Mouse (Mus musculus) neural tube, embryonic 13.5 days (tissue): Measurements from ENCODE around the gene Rbp7. TPM values are rescaled to one million over a fixed set of nuclear protein-coding genes. Genes with fewer than 3 reads are reported as not detected.

Experiments
- ATAC-seq: fragments of 200-750 bp; cut with Nextera tagmentation; 2 replicates; pipeline ENCODE4 v1.8.0; 2017; ENCODE audit warnings: low read depth, mild to moderate bottlenecking, moderate TSS enrichment, moderate library complexity
- H3K27ac ChIP-seq: fragments of 300-500 bp; sonication (generic); replicated peaks from 2 replicates; pipeline ENCODE4 v1.5.1; 2015; ENCODE audit warnings: moderate library complexity, mild to moderate bottlenecking, inconsistent platforms
- H3K27me3 ChIP-seq: fragments of 300-500 bp; sonication (generic); 2 replicates; pipeline ENCODE4 v1.6.1; 2015; ENCODE audit warnings: mild to moderate bottlenecking, inconsistent platforms
- H3K36me3 ChIP-seq: fragments of 300-500 bp; sonication (generic); 2 replicates; pipeline ENCODE4 v1.6.1; 2015; ENCODE audit warnings: mild to moderate bottlenecking, inconsistent platforms
- H3K4me1 ChIP-seq: fragments of 300-500 bp; sonication (generic); replicated peaks from 2 replicates; pipeline ENCODE4 v1.6.1; 2015; ENCODE audit warnings: inconsistent platforms
- H3K4me2 ChIP-seq: fragments of 300-500 bp; sonication (generic); 2 replicates; pipeline ENCODE4 v1.6.1; 2015; ENCODE audit warnings: inconsistent platforms, mild to moderate bottlenecking, moderate library complexity
- H3K4me3 ChIP-seq: fragments of 300-500 bp; sonication (generic); 2 replicates; pipeline ENCODE4 v1.5.1; 2015; ENCODE audit warnings: mild to moderate bottlenecking, inconsistent platforms
- H3K9ac ChIP-seq: fragments of 300-500 bp; sonication (generic); 2 replicates; pipeline ENCODE4 v1.6.1; 2015; ENCODE audit warnings: moderate library complexity, mild to moderate bottlenecking, inconsistent platforms
- H3K9me3 ChIP-seq: fragments of 300-500 bp; sonication (generic); 2 replicates; pipeline ENCODE4 v1.6.1; 2016; ENCODE audit warnings: inconsistent platforms
- WGBS: fragments of 180-500 bp; shearing (Covaris S2); methylation state at CpG from one replicate; pipeline ENCODE4 v1.1.7; 2015; 5-methylcytosine and 5-hydroxymethylcytosine counted together
- polyA plus RNA-seq: library from polyadenylated mRNA; unstranded; fragments of >200 nt; fragmentation: Nextera tagmentation; extraction: Ambion mirVana; gene quantifications from 2 replicates; pipeline ENCODE4 v1.2.1, GENCODE M21; 2015

Rbp7 gene
- polyA plus RNA-seq, 1 experiment from 2014 or later: not detected

DNA sequence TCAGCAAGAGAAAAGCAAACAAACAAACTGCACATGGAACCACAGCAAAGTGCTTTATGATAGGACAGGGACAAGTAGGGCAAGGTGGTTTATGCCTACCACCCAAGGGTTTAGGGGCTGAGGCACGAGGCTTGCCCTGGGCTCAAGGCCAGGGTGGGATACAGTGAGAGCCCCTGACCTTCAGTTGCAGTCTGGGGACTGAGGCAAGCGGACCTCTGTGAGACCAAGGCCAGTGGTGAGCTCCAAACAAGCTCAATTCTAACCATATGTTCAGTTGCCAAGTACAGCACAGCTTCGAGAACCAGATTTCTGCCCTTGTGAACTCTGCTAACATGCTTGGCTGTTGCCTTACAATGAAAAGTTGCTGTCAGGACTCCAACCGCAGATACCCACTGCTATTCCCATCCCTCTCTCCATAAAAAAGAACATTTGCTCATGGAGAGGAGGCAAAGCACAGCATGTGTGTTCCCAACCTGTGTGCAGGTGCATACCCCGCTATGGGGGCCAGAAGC lies 36.9 kb downstream of the Rbp7 start:
- no peaks in the 10 kb centered on the region for H3K9me3 ChIP-seq
- ATAC-seq: no peak
- H3K36me3 ChIP-seq: no peaks in the 10 kb centered on the region
- no peak overlapping the region for H3K27ac ChIP-seq
- no peak overlapping the region for H3K9ac ChIP-seq
- peaks cover 79% of the 10 kb centered on the region for H3K4me1 ChIP-seq
- no peak overlapping the region for H3K4me2 ChIP-seq
- 80% methylated on average over 5 of the region's 5 CpGs for WGBS
- no peak overlapping the region for H3K4me3 ChIP-seq
- H3K27me3 ChIP-seq: no peaks in the 10 kb centered on the region

DNA sequence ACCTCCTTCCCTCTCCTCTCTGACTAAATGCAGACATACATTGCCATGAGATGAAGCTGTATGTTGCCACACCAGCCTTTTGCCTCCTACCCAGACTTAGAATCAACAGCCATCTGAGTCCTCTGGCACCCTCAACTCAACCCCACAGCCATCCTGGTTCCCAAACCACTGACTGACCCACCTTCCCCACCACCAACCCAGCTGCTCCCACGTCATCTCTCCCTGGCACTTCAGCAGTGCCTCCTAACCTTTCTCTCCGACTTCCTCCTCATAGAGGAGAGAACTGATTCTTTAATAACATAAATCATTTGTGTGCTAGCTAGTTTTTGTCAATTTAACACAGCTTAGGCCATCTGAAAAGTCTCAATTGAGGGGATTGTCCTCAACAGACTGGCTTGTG lies 37.8 kb downstream of the Rbp7 start:
- WGBS: 70% methylated on average over 2 of the region's 2 CpGs
- Histone ChIP-seq H3K36me3 (no peaks in the 10 kb centered on the region), H3K4me1 (peaks cover 70% of the 10 kb centered on the region), H3K27me3 (no peaks in the 10 kb centered on the region), H3K9ac (no peak overlapping the region), H3K27ac (no peak overlapping the region), H3K4me2 (no peak overlapping the region), H3K9me3 (no peaks in the 10 kb centered on the region), H3K4me3 (no peak overlapping the region)
- no peak for ATAC-seq

DNA sequence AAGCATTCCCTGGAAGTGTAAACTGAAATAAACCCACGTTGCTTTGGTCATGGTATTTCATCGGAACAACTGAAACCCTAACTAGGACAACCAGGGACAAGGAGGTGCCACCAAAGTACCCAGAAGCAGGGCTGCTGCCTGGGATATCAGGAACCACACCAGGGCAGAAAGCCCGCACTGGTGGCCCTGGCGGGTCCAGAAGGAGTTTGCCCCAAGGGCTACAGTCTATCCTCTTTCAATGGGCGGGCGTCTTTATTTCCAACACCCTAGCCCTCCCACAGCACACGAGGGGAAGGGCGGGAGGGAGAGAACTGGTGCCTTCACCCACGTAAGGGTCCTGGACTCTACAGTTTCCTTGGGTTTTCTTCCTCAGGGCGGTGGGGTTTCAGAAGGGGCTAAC lies 38.4 kb downstream of the Rbp7 start:
- Histone ChIP-seq H3K9ac (no peak overlapping the region), H3K9me3 (no peaks in the 10 kb centered on the region), H3K4me3 (no peak overlapping the region), H3K36me3 (no peaks in the 10 kb centered on the region), H3K27me3 (no peaks in the 10 kb centered on the region), H3K4me1 (peaks cover 64% of the 10 kb centered on the region), H3K27ac (peak overlapping the region; percentile 61; the same call in 1 of the 2 replicates), H3K4me2 (no peak overlapping the region)
- ATAC-seq: no peak
- WGBS: 66% methylated on average over 10 of the region's 10 CpGs

DNA sequence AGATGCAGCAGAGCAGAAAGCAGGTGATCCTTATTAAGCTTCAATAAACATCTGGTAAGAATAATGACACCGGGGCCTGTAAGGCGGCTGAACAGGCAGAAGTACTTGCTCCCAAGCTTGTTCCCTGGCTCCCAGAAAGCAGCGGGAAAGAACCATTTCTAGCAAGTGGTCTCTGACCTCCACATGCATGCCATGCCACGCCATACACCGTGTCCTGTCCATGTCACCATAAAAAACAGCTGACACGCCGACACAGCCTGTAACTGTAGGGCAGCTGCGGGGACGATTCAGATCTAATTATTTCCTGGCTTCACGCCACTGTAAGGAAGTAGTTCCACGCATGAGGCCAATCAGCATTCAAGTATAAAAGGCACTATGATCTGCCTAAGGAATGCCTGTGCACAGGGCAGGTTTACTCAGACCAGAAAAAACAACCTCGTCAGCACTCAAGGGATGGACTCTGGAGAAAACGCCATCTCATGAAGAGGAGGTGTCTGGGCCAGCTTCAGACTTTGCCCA lies 39.1 kb downstream of the Rbp7 start:
- 32% methylated on average over 13 of the region's 13 CpGs for WGBS
- H3K27ac ChIP-seq: peak overlapping the region; percentile 61
- no peaks in the 10 kb centered on the region for H3K27me3 ChIP-seq
- H3K4me3 ChIP-seq: no peak overlapping the region
- H3K9ac ChIP-seq: 0 out of 2 replicates have a peak overlapping the region, but pooled peaks have one; percentile 32
- no peak overlapping the region for H3K4me2 ChIP-seq
- H3K36me3 ChIP-seq: 0 out of 2 replicates have a peak, but pooled peaks cover 1% of the 10 kb centered on the region
- peaks cover 58% of the 10 kb centered on the region for H3K4me1 ChIP-seq
- no peaks in the 10 kb centered on the region for H3K9me3 ChIP-seq
- ATAC-seq: no peak

DNA sequence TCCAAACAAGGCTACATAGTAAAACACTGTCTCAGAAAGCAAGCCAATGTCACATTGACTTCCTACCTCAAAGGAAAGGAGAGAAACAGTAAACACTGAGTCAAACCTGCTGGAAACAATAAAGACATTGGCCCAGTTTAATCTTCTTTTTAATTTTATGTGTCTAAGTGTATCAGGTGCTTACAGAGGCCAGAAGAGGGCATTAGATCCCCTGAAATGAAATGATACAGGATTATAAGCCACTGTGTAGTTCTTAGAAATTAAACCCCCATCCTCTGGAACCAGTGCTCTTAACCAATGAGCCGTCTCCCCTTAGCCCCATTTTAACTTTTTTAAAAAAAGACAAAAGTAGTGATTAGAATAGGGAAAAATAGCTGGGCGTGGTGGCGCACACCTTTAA lies 40.5 kb downstream of the Rbp7 start:
- no peaks in the 10 kb centered on the region for H3K27me3 ChIP-seq
- no peak overlapping the region for H3K9ac ChIP-seq
- no peak overlapping the region for H3K4me2 ChIP-seq
- H3K27ac ChIP-seq: no peak overlapping the region
- WGBS: 97% methylated on average over 3 of the region's 3 CpGs
- no peak for ATAC-seq
- H3K4me1 ChIP-seq: peaks cover 45% of the 10 kb centered on the region
- no peaks in the 10 kb centered on the region for H3K9me3 ChIP-seq
- H3K4me3 ChIP-seq: no peak overlapping the region
- 0 out of 2 replicates have a peak, but pooled peaks cover 9% of the 10 kb centered on the region for H3K36me3 ChIP-seq

DNA sequence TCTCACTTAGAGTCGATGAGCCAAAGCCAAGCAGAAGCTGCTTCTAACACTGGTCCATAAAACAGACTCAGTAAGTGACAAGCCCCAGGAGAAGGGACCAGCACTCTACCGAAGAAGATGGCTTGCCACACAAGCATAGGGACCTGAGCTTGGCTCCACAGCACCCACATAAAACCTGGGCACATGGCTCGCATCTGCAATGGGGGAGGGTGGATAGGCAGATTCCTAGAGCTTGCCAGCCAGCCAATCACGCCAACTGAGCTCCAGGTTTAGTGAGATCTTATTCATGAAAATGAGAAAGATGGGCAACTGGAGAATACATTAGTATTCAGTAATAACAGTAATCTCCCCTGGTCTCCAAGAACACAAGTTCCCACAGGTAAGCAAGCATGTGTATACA lies 45.0 kb downstream of the Rbp7 start:
- Histone ChIP-seq H3K27ac (no peak overlapping the region), H3K36me3 (0 out of 2 replicates have a peak, but pooled peaks cover 9% of the 10 kb centered on the region), H3K4me2 (no peak overlapping the region), H3K4me1 (peaks cover 9% of the 10 kb centered on the region), H3K4me3 (no peak overlapping the region), H3K27me3 (no peaks in the 10 kb centered on the region), H3K9ac (no peak overlapping the region), H3K9me3 (no peaks in the 10 kb centered on the region)
- 85% methylated on average over 4 of the region's 4 CpGs for WGBS
- ATAC-seq: no peak

DNA sequence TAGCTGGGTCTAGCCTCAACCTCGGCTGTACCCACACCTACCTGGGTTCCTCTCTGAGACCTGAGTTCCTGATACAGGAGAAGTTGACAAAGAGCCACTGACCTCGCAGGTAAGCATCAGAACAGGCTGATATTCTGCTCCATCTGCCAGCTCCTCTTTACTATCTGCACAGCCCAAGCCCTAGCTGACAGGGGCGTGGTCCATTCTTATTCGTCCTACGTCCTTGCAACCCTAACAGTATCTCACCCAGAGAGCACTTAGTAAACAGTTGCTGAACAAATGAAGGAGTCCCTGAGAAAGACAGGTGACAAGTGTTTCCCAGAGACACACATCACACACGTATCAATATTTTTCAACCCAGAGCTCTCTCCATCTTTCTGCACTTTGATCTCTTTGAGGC lies 46.4 kb downstream of the Rbp7 start:
- Histone ChIP-seq H3K9ac (no peak overlapping the region), H3K36me3 (0 out of 2 replicates have a peak, but pooled peaks cover 9% of the 10 kb centered on the region), H3K4me2 (no peak overlapping the region), H3K27me3 (no peaks in the 10 kb centered on the region), H3K4me1 (peaks cover 22% of the 10 kb centered on the region), H3K9me3 (no peaks in the 10 kb centered on the region), H3K4me3 (no peak overlapping the region), H3K27ac (no peak overlapping the region)
- ATAC-seq: no peak
- WGBS: 90% methylated on average over 6 of the region's 6 CpGs

DNA sequence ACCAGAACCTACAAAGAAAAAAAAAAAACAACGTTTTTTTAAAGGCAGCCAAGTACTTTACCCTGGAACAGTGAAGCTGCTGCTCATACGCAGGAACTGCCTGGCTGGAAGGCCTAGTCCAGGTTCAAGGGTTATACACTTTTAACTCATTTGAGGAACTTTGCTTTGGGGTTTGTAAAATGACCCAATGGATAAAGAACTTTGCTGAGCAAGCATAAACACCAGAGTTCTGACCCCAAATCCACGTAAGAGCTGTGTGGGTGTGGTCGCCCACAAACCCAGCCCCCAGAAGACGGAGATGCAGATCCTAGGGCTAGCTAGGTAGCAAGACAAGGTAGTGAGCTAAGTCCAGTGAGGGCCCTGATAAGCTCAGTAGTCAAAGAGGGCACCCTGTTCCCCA lies 47.3 kb downstream of the Rbp7 start:
- Histone ChIP-seq H3K4me1 (peaks cover 27% of the 10 kb centered on the region), H3K9me3 (no peaks in the 10 kb centered on the region), H3K4me3 (no peak overlapping the region), H3K9ac (no peak overlapping the region), H3K36me3 (0 out of 2 replicates have a peak, but pooled peaks cover 9% of the 10 kb centered on the region), H3K27ac (no peak overlapping the region), H3K27me3 (no peaks in the 10 kb centered on the region), H3K4me2 (no peak overlapping the region)
- no peak for ATAC-seq
- 89% methylated on average over 5 of the region's 5 CpGs for WGBS

DNA sequence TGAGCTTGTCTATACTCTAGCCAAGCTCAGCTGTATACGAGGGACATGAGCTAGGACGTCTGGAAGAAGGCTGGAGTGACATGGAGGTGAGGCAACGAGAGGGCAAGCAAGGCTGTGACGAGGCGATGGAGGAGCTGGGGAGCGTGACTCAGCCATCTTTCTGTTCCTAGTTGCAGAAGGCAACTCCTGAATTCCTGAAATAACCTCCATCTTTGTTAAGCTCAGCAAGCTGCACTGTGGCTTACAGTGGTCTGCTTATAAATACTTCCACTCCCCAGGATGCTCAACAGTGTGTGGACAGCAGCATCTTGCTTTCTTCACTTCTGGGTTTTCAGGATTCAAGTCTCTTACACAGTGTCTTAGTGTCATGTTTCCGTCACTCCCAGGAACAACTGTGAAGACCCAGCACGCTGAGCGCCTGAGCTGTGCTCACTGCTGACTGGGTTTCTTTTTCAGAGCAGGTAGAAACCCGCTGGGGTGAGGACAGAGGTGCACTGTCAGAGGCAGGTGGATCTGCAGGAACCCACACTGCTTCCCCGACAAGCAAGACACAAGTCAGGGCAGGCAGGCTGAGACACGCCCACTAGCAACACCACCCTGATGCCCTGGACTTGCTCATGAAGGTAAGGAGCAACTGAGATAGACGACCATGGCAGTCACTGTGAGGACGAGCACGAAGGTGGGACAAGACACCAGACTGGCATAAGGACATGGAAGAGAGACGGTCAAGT lies 48.9 kb downstream of the Rbp7 start:
- H3K9ac ChIP-seq: no peak overlapping the region
- no peak overlapping the region for H3K4me3 ChIP-seq
- 0 out of 2 replicates have a peak, but pooled peaks cover 9% of the 10 kb centered on the region for H3K36me3 ChIP-seq
- no peaks in the 10 kb centered on the region for H3K9me3 ChIP-seq
- peaks cover 36% of the 10 kb centered on the region for H3K4me1 ChIP-seq
- 81% methylated on average over 16 of the region's 16 CpGs for WGBS
- no peaks in the 10 kb centered on the region for H3K27me3 ChIP-seq
- no peak overlapping the region for H3K27ac ChIP-seq
- H3K4me2 ChIP-seq: no peak overlapping the region
- ATAC-seq: no peak

DNA sequence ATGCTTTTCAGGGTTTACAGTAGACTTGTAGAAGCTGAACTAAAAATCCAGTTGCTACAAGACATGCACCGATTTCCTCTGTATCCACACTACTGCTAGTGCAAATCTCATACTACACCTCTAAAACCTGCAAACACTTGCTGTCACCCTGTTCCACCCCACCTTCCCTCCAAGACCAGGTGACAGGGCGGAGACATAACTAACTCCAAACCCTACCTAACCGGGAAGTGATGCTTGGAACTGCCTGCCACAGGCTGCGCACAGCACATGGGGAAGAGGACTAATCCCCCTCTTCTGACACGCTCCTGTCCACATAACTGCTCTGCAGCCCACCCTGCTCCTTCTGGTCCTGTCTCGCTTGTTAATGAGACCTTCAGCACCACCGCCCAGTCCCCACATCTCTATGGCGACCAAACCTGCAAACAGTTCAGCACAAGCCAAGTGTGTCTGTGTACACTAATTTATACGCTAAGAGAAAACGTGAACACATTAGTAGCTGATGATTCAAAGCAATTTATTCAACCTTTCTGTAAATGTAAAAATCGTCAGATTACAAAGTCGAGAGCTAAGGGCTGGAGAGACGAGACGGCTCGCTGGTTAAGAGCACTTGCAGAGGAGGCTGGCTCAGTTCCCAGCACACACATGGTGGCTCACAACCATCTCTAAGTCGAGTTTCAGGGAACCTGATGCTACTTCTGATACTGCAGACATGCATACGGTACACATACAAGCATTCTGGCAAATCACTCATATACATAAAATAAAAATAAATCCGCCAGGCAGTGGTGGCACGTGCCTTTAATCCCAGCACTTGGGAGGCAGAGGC lies 49.9 kb downstream of the Rbp7 start:
- no peaks in the 10 kb centered on the region for H3K36me3 ChIP-seq
- ATAC-seq: no peak
- H3K4me2 ChIP-seq: no peak overlapping the region
- no peaks in the 10 kb centered on the region for H3K9me3 ChIP-seq
- no peak overlapping the region for H3K4me3 ChIP-seq
- H3K27me3 ChIP-seq: no peaks in the 10 kb centered on the region
- peaks cover 37% of the 10 kb centered on the region for H3K4me1 ChIP-seq
- H3K9ac ChIP-seq: no peak overlapping the region
- 58% methylated on average over 19 of the region's 19 CpGs for whole genome bisulfite sequencing
- H3K27ac ChIP-seq: no peak overlapping the region

DNA sequence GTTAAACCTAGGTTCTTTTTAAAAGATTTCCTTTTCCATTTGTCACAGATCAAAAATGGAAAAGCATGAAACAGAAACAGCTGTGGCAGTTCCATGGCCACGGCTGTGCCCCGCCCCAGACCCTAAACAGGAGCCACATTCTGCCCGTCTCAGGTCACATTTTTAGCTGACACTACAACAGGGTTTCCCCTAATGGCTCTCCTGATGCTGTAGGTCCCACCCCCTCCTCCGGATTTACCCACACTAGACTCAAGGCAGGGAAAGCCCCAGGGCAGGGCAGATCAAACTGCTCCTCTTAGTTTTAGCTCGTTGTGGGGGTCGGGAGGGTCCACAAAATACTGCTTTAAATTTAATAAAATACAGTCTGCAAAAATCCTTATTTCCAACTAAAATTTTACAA lies 51.7 kb downstream of the Rbp7 start:
- H3K9ac ChIP-seq: no peak overlapping the region
- WGBS: 27% methylated on average over 6 of the region's 6 CpGs
- no peak overlapping the region for H3K4me2 ChIP-seq

DNA sequence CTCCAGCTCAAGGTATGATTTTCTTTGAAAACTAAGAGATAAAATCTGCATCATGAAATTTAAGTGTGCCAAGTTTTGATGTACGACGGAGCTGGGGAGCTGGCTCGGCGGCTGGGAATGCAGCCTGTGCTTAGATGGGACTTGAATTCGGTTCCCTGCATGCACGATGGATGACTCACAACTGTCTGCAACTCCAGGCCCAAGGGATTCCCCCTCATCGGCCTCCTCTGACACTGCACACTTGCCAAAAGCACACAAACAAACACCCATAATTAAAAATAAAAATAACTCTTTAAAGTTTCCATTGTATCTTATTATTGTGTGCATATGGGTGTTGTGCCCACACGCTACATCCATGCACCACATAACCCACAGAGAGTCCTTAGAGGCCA lies 53.2 kb downstream of the Rbp7 start:
- WGBS: 85% methylated on average over 8 of the region's 8 CpGs
- ATAC-seq: no peak
- no peak overlapping the region for H3K4me2 ChIP-seq
- no peaks in the 10 kb centered on the region for H3K9me3 ChIP-seq
- no peak overlapping the region for H3K27ac ChIP-seq
- H3K27me3 ChIP-seq: no peaks in the 10 kb centered on the region
- peaks cover 21% of the 10 kb centered on the region for H3K36me3 ChIP-seq
- H3K4me3 ChIP-seq: no peak overlapping the region
- H3K9ac ChIP-seq: no peak overlapping the region
- peaks cover 43% of the 10 kb centered on the region for H3K4me1 ChIP-seq

More for the DNA sequence above, 51.7 kb downstream of the Rbp7 start:
- Histone ChIP-seq H3K9me3 (no peaks in the 10 kb centered on the region), H3K4me1 (peaks cover 37% of the 10 kb centered on the region), H3K36me3 (peaks cover 8% of the 10 kb centered on the region), H3K27ac (no peak overlapping the region), H3K27me3 (no peaks in the 10 kb centered on the region), H3K4me3 (no peak overlapping the region)
- ATAC-seq: no peak
